Mouse (Mus musculus) B cell, adult 2 months (primary cell): Measurements from ENCODE around the gene Gm17409.

Experiments
- DNase-seq, 2 experiments: peaks; one replicate each; pipeline ENCODE4 v3.0.0; 2022

The Gm17409 gene

DNA sequence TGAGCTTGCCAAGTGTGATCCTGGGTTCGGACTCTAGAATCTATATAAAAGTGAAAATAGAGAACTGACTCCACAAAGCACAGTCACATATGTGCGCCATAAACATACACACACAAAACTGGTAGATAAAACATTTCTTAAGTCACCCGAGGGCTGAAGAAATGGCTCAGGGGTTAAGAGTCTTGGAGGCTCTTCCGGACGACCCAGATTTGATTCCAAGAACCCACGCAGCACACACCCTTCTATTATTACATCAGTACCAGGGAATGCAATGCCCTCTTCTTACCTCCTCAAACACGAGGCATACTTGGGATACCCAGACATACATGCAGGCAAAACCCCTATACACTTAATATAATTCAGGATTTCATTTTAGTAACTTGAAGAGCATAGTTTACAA, at the start of gene Gm17409:
TSS of gene Gm17409 (plus strand) at position 301 of the 400 bp plus-strand sequence.
- no peak for DNase-seq

DNA sequence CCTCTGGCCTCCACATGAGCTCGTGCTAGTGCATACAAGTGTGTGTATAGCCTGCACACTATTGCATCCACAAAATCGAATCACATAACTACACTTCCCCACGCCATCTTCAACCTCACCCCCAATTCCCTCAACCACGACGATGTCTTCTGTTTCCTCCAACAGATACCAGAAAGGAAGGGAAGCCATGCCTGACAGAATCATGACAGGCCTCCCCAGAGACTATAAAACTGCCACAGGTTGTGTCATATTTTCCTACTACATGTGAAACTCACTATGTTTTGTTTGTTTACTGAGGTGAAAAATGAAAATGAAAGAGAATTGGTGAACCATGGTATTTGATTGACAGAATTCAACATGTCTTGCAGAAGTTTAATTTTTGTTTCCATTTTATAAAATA, 46.6 kb upstream of the Gm17409 start:
- DNase-seq: peak; percentile 48 to 61

DNA sequence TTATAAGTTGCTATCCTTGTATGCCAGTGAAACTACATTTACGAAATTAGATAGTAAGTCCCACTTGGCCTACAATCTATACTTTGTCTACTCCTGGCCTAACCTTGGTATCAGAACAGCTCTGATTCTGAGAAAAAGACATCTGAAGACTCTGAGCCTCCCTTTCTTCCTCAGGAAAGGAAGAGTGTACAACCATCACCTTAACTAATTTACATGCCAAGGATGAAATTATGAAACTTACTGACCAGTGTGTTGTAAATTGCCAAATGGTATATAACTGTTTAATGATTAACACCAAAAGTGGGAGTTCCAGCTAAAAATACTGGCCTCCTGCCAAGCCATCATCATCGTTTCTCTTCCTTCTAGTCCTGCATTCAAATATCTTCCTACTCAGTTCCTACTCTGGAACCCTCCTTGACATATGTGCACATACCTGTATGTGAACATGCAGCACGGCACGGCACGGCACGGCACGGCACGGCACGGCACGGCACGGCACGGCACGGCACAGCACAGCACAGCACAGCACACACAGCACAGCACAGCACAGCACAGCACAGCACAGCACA, 44.4 kb upstream of the Gm17409 start:
- DNase-seq: no peak

GRCm38 (mm10) chr2:58432211-58432610, 37.7 kb upstream of the Gm17409 start:
- DNase-seq: no peak

DNA sequence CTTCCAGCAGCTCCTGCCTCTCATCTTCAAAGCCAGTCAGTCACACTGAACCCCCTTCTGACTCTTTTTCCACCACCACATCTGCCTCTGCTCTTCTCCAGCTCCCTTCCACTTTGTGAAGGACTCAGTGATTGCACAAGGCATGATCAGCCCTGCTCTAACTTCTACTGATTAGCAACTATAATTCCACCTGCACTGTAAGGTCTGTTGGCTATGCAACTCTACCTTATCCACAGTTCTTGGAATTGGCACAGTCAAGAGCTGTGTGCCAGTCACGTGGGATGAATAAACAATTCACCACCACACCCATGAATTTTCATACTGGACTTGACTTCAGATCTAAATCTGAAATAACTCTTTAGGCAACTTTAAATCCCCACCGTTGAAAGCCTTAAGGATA, 36.6 kb upstream of the Gm17409 start:
- DNase-seq: no peak

DNA sequence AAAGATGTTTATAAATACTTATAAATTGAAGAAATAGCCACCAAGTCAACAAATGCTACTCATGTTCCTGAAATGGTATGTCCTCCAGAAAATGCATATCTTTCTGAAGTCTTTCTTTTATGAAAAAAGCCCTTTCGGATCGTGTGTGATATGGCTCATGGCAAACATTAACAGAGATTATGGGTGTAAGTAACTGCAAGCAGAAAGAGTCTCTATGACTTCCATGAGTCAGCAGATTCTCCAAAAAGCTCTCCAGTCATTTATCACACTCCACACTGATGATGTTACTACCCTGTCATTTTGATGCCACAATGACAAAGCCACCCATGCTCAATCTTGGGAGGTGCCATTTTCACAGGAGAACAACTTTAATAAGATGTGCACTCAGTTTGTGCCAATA, 35.5 kb upstream of the Gm17409 start:
- DNase-seq: no peak

- DNase-seq: no peak
Measured at GRCm38 (mm10) chr2:58435507-58435906, 34.4 kb upstream of the Gm17409 start.

DNA sequence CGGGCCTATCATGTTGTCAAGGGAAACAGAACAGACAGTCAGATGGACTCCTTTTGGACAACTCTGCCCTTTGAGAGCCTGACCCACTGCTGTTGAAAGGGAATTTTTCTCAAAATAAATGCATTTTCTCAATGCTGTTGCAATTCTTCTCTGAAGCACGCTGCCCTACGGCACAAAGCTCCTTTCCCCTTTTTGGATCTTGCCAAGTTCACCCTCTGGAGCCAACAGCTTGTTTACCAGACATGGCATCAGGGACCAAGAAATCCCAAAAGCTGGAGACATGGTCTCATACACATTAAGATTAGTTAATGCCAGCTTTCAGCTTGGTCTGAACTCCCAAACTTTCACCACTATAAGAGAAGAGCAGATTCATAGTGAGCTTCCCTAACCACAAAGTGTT, 33.0 kb upstream of the Gm17409 start:
- no peak for DNase-seq

DNA sequence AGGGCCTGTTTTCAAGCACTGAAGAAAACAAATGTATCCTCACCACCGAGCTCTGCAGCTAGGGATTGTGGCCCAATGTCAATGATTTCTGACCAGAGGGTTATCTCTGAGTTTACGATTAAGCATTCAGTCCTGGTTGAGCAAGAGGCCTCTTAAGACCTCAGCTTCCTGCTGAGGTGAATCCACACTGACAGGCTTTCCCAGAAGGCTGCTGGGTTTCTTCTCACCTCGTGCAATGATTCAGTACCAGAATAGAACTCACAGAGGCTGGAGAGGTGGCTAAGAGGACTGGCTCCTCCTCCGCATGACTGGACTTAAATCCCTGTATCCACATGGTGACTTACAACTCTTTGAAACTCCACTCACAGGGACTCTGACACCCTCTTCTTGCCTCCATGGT, 26.8 kb upstream of the Gm17409 start:
- DNase-seq: no peak

- DNase-seq: no peak
Measured at GRCm38 (mm10) chr2:58447001-58447400, 22.9 kb upstream of the Gm17409 start.

GRCm38 (mm10) chr2:58454095-58454865, 15.6 kb upstream of the Gm17409 start:
- no peak for DNase-seq

GRCm38 (mm10) chr2:58456843-58457487, 13.0 kb upstream of the Gm17409 start:
- no peak for DNase-seq

DNA sequence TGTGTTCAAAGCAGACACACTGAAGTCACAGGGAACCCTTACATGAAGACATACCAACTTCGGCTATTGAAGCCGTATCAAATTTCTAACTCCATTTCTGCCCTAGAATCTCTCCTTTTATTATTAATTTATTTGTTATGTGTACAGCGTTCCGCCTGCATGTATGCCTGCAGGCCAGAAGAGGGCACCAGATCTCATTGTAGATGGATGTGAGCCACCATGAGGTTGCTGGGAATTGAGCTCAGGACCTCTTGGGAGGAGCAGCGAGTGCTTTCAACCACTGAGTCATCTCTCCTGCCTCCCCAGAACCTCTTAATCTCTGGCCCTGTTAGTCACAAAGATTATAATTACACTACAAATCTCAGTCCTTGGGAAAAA, 12.4 kb upstream of the Gm17409 start:
- no peak for DNase-seq

GRCm38 (mm10) chr2:58458820-58459371, 11.0 kb upstream of the Gm17409 start:
- peak; percentile 50 for DNase-seq

- peak; percentile 11 to 23 for DNase-seq
Measured at GRCm38 (mm10) chr2:58470290-58470689, 374 bp downstream of the Gm17409 start.

DNA sequence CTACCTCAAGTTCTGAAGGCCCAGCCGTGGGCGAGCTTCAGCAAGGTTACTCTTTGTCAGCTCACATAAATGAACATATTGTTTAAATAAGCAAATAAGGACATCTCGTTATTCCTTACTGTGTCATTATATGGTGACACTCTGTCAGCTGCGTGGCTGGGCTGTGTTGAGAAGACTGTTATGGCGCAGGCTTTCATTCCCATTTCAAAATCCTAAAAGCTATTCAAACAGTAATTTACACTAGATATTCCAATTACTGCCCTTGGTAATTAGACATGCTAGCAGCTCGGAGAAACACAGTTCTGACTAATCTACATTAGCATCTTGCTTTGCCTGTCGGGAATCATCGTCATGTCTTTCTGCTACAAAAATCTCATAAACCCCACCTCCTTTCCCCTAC, 5.7 kb downstream of the Gm17409 start:
- no peak for DNase-seq

DNA sequence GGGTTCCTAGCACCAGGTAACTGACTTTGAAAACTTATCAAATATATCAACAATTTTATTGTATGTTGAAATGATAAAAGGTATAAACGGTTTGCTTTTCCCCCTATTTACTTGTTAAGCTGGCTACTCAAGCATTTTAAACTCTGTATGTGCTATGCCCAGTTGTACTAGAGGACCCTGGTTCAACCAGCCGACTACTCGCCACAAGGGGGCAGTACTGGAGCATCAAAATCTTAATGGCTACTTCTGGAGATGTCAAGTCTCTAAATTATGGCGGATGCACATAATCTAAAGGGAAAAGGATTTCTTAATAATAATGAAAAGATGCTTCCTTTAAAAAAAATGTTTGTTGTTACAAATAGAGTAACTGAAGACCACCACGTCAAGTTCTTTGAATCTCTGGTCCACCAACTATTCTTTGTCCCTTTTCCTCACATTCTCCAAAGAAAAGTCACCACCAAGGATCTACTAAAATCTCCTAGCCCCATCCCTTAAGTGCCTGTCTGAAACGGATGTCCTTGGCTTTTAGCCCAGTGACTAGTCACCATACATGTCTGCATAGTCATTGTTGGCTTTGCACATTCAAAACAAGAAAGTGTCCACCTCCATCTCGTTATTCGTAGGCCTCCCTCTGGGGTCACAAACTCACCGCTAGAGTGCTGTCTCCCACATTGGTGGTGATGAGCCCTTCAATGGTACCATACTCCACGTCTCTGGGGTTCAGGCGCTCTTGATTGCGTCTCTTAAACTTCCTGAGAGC, 7.2 kb downstream of the Gm17409 start:
- DNase-seq: peak; percentile 53 to 57

- no peak for DNase-seq
Measured at GRCm38 (mm10) chr2:58478144-58478543, 8.2 kb downstream of the Gm17409 start.

- no peak for DNase-seq
Measured at GRCm38 (mm10) chr2:58479536-58479935, 9.6 kb downstream of the Gm17409 start.

DNA sequence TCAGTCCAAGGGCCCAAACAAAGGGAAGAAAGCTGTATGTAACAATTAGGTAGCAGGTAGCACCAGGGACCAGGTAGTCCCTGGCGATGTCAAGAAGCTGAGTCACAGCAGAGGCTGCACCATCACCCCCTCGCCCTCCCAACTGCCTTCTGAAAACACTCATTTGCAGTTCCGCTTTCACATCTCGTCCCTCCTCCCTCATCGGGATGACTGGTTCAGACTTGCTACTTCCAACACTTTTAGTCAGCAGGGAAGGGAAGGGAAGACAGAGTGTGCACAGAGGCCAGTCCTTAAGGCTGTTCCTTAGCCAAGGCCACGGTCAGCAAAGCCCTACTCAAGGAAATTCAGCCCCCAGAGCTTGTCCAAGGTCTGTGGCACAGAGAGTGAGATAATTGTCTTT, 10.8 kb downstream of the Gm17409 start:
- no peak for DNase-seq

GRCm38 (mm10) chr2:58481450-58482100, 11.7 kb downstream of the Gm17409 start:
- DNase-seq: no peak

- DNase-seq: no peak
Measured at GRCm38 (mm10) chr2:58484284-58484965, 14.5 kb downstream of the Gm17409 start.
